Mouse (Mus musculus): Measurements from ENCODE around the gene Fbxo7. TPM values are rescaled to one million over a fixed set of nuclear protein-coding genes. Genes with fewer than 3 reads are reported as not detected.

Fbxo7 gene
- polyA plus RNA-seq, 1 experiment from 2014 or later = 52.2 TPM

DNA sequence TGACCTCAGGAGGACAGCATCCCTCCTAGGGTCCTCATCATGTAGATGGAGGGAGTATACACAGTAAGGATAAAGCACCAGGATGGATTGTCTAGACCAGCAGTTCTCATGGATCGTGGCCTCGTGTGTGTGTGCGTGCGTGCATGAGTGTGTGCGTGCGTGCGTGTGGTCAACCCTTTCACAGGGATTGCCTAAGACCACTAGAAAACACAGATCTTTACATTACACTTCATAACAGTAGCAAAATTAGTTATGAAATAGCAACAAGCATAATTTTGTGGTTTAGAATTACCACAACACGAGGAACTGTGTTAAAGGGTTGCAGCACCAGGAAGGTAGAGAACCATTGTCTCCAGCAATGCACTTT, 41.2 kb downstream of the Fbxo7 start:
- no peak for DNase-seq (ENCODE audit: low spot score)
- Histone ChIP-seq H3K27me3 (replicated peaks; ENCODE audit: control insufficient read depth, insufficient read depth, low read length) (no peaks in the 10 kb centered on the region), H3K9me3 (ENCODE audit: control insufficient read depth, low read length) (peaks cover 2% of the 10 kb centered on the region; the same call in 1 of the 2 replicates), H3K36me3 (ENCODE audit: control insufficient read depth, insufficient read depth, low read length) (no peaks in the 10 kb centered on the region), H3K4me1 (replicated peaks; ENCODE audit: control insufficient read depth, insufficient read depth, low read length) (no peaks in the 10 kb centered on the region), H3K9ac (ENCODE audit: low read depth, low read length) (no peak overlapping the region), H3K27ac (ENCODE audit: low read depth, low read length) (no peak overlapping the region), H3K4me2 (no peak overlapping the region), H3K4me3 (ENCODE audit: low read depth, low read length) (no peak overlapping the region)
- no peak for ATAC-seq (replicated peaks; ENCODE audit: low FRiP score)
- WGBS = 95% methylated on average over 8 of the region's 8 CpGs

DNA sequence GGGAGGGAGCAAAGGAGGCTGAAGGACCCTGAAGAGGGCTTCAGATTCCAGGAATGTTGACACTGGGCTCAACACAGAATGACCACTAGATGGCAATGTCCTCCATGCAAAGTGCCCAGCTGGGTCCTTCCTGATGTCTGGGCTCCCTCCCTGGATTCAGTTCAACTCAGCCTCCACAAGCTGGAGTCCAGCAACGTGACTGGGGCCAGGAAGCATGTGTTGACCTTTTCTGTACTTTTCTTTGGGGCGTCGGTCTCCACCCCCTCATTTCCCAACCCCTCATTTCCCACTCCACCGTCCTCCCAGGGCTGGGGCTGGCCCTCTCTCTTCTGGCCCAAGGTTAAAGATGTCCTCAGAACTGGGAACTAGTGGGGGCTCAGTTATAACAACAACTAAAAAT, 43.2 kb downstream of the Fbxo7 start:
- peaks cover 2% of the 10 kb centered on the region; the same call in 1 of the 2 replicates for H3K9me3 ChIP-seq (ENCODE audit: control insufficient read depth, low read length)
- 11% methylated on average over 4 of the region's 4 CpGs for WGBS
- ATAC-seq (replicated peaks; ENCODE audit: low FRiP score) (peak; percentile 59; the same call in 1 of the 2 replicates), DNase-seq (ENCODE audit: low spot score) (peak; percentile 42)
- no peaks in the 10 kb centered on the region for H3K36me3 ChIP-seq (ENCODE audit: control insufficient read depth, insufficient read depth, low read length)
- no peak overlapping the region for H3K4me3 ChIP-seq (ENCODE audit: low read depth, low read length)
- no peaks in the 10 kb centered on the region for H3K4me1 ChIP-seq (replicated peaks; ENCODE audit: control insufficient read depth, insufficient read depth, low read length)
- H3K9ac ChIP-seq (ENCODE audit: low read depth, low read length) = no peak overlapping the region
- H3K4me2 ChIP-seq = no peak overlapping the region
- H3K27me3 ChIP-seq (replicated peaks; ENCODE audit: control insufficient read depth, insufficient read depth, low read length) = no peaks in the 10 kb centered on the region
- no peak overlapping the region for H3K27ac ChIP-seq (ENCODE audit: low read depth, low read length)

DNA sequence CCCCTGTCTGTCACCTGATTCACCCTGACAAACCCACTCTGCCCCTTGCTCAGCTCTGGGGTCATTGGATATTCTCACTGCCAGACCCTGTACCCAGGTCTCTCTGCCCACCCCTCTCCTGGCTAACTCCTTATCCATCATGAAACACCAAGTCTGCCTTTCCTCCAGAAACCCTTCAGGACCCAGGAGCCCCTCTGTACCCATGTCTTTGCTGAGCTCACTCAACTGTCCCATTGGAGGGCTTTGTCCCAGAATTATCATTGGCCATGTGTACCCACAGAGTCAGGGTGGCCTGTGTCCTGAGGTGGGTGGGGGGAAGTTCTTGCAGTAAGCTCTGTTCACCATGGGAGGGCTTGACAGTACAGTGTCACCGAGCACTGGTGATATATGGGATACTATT, 43.9 kb downstream of the Fbxo7 start:
- Histone ChIP-seq H3K9me3 (ENCODE audit: control insufficient read depth, low read length) (peaks cover 2% of the 10 kb centered on the region; the same call in 1 of the 2 replicates), H3K36me3 (ENCODE audit: control insufficient read depth, insufficient read depth, low read length) (no peaks in the 10 kb centered on the region), H3K4me3 (ENCODE audit: low read depth, low read length) (no peak overlapping the region), H3K27me3 (replicated peaks; ENCODE audit: control insufficient read depth, insufficient read depth, low read length) (no peaks in the 10 kb centered on the region), H3K4me2 (no peak overlapping the region), H3K9ac (ENCODE audit: low read depth, low read length) (no peak overlapping the region), H3K4me1 (replicated peaks; ENCODE audit: control insufficient read depth, insufficient read depth, low read length) (no peaks in the 10 kb centered on the region), H3K27ac (ENCODE audit: low read depth, low read length) (no peak overlapping the region)
- DNase-seq (ENCODE audit: low spot score) (no peak), ATAC-seq (replicated peaks; ENCODE audit: low FRiP score) (peak; percentile 16; the same call in 1 of the 2 replicates)
- WGBS = 75% methylated on average over 1 of the region's 1 CpGs

DNA sequence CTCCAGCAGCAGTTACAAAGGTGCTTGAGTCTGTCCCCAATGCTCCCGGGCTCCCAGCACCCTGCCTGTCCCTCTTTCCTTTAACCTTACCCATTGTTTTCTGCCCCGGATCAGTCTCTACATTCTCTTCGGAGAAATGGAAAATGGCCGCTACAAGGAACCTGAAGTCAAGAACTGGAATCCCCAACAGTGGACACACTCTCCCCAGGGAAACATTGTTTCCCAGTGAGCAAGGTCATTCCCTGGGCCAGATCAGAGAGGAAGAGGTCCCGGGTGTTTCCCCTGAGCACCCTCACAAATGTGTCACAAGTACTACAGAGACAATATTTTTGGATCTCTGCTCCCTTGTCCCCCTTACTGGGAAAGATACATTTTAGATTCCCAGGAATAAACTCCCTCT, 44.9 kb downstream of the Fbxo7 start:
- H3K27ac ChIP-seq (ENCODE audit: low read depth, low read length) = no peak overlapping the region
- H3K36me3 ChIP-seq (ENCODE audit: control insufficient read depth, insufficient read depth, low read length) = no peaks in the 10 kb centered on the region
- H3K4me3 ChIP-seq (ENCODE audit: low read depth, low read length) = no peak overlapping the region
- no peak for DNase-seq (ENCODE audit: low spot score)
- no peaks in the 10 kb centered on the region for H3K27me3 ChIP-seq (replicated peaks; ENCODE audit: control insufficient read depth, insufficient read depth, low read length)
- H3K9ac ChIP-seq (ENCODE audit: low read depth, low read length) = no peak overlapping the region
- no peak overlapping the region for H3K4me2 ChIP-seq
- peaks cover 2% of the 10 kb centered on the region; the same call in 1 of the 2 replicates for H3K9me3 ChIP-seq (ENCODE audit: control insufficient read depth, low read length)
- no peaks in the 10 kb centered on the region for H3K4me1 ChIP-seq (replicated peaks; ENCODE audit: control insufficient read depth, insufficient read depth, low read length)
- no peak for ATAC-seq (replicated peaks; ENCODE audit: low FRiP score)
- 75% methylated on average over 5 of the region's 5 CpGs for WGBS

DNA sequence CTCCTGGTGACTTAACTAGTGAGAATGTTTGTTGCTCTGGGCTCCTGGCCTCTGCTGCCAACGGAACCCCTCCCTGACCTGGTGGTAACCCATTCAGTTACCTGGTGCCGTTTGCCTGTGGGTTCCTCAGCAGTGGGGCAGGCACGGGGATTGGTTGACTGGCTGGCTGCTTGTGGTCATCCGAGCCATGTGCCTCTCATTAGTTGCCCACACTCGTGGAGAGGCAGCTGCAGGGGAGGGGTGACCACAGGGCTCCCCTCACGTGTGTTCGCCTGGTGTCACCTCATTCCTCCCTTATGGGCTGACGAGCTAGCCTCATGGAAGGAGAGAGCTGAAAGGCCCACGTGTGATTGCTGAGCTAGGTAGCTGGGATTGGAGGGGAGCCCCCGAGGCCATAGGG, 46.1 kb downstream of the Fbxo7 start:
- Histone ChIP-seq H3K4me3 (ENCODE audit: low read depth, low read length) (no peak overlapping the region), H3K4me1 (replicated peaks; ENCODE audit: control insufficient read depth, insufficient read depth, low read length) (no peaks in the 10 kb centered on the region), H3K4me2 (no peak overlapping the region), H3K9ac (ENCODE audit: low read depth, low read length) (no peak overlapping the region), H3K9me3 (ENCODE audit: control insufficient read depth, low read length) (no peaks in the 10 kb centered on the region), H3K36me3 (ENCODE audit: control insufficient read depth, insufficient read depth, low read length) (no peaks in the 10 kb centered on the region), H3K27ac (ENCODE audit: low read depth, low read length) (no peak overlapping the region), H3K27me3 (replicated peaks; ENCODE audit: control insufficient read depth, insufficient read depth, low read length) (no peaks in the 10 kb centered on the region)
- 64% methylated on average over 10 of the region's 10 CpGs for WGBS
- no peak for DNase-seq (ENCODE audit: low spot score)
- no peak for ATAC-seq (replicated peaks; ENCODE audit: low FRiP score)

DNA sequence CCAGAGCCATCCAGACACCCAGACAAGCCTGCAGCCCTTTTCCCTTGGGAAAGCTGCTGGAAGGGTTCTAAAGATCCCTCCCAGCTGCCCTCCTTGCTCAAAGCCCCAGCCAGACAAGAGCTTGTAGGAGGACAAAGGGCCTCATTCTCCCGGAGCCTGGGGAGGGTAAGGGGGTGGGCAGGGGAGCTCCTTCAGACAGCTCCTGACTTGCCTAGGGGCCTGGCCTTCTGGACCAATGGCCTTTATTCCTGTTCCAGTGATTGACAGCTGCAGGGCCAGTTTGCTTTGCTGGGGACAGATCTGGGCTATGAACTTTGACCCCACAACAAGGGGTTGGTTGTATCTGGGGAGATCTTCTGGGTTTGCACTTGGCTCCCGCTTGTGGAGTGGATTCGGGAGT, 47.6 kb downstream of the Fbxo7 start:
- ATAC-seq (replicated peaks; ENCODE audit: low FRiP score) = no peak
- H3K9ac ChIP-seq (ENCODE audit: low read depth, low read length) = no peak overlapping the region
- H3K27me3 ChIP-seq (replicated peaks; ENCODE audit: control insufficient read depth, insufficient read depth, low read length) = no peaks in the 10 kb centered on the region
- 71% methylated on average over 3 of the region's 3 CpGs for WGBS
- H3K36me3 ChIP-seq (ENCODE audit: control insufficient read depth, insufficient read depth, low read length) = no peaks in the 10 kb centered on the region
- H3K4me3 ChIP-seq (ENCODE audit: low read depth, low read length) = no peak overlapping the region
- DNase-seq (ENCODE audit: low spot score) = no peak
- H3K9me3 ChIP-seq (ENCODE audit: control insufficient read depth, low read length) = no peaks in the 10 kb centered on the region
- H3K4me1 ChIP-seq (replicated peaks; ENCODE audit: control insufficient read depth, insufficient read depth, low read length) = no peaks in the 10 kb centered on the region
- no peak overlapping the region for H3K27ac ChIP-seq (ENCODE audit: low read depth, low read length)
- H3K4me2 ChIP-seq = no peak overlapping the region

DNA sequence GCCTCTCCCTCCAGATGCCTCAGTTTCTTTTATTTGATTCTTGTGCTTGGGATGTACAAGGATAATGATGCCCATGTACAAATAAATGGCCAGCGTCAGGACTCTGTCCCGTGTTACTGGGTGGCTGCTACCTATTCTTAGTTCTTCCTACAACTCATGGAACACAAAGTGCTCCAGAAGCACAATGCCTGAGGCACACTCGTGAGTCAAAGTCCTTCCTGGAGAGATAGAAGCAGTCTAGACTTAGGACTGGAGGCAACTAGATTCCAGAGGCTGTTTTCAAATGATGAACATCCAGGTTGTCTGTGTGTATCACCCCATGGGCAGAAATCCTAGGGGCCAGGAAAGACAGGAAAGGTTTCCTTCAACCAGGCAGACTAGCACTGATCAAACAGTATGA, 49.0 kb downstream of the Fbxo7 start:
- Histone ChIP-seq H3K27me3 (replicated peaks; ENCODE audit: control insufficient read depth, insufficient read depth, low read length) (no peaks in the 10 kb centered on the region), H3K4me2 (no peak overlapping the region), H3K4me3 (ENCODE audit: low read depth, low read length) (no peak overlapping the region), H3K9me3 (ENCODE audit: control insufficient read depth, low read length) (no peaks in the 10 kb centered on the region), H3K27ac (ENCODE audit: low read depth, low read length) (no peak overlapping the region), H3K9ac (ENCODE audit: low read depth, low read length) (no peak overlapping the region), H3K4me1 (replicated peaks; ENCODE audit: control insufficient read depth, insufficient read depth, low read length) (no peaks in the 10 kb centered on the region), H3K36me3 (ENCODE audit: control insufficient read depth, insufficient read depth, low read length) (no peaks in the 10 kb centered on the region)
- WGBS = 79% methylated on average over 3 of the region's 3 CpGs
- DNase-seq (ENCODE audit: low spot score) (no peak), ATAC-seq (replicated peaks; ENCODE audit: low FRiP score) (no peak)

DNA sequence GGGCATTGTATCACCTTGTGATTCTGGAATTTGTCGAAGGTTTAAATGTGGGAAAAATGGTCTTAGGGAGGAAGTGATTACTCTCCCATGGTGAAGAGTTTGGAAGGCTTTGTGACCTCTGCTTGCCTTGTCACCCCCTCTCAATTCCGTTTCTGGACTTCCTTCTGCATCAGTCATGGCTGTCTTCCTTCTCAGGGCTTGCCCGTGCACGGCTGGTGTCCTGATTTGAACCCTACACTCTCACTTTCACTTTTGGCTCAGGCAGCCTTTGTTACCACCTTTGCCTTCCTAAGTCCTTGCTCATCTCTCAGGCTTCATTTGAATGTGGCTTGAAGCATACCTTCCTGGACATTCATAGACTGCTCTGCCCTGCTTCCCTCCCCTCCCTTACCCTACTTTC, 52.4 kb downstream of the Fbxo7 start:
- no peak for ATAC-seq (replicated peaks; ENCODE audit: low FRiP score)
- Histone ChIP-seq H3K4me3 (ENCODE audit: low read depth, low read length) (no peak overlapping the region), H3K27ac (ENCODE audit: low read depth, low read length) (no peak overlapping the region), H3K4me2 (no peak overlapping the region), H3K4me1 (replicated peaks; ENCODE audit: control insufficient read depth, insufficient read depth, low read length) (no peaks in the 10 kb centered on the region), H3K27me3 (replicated peaks; ENCODE audit: control insufficient read depth, insufficient read depth, low read length) (0 out of 2 replicates have a peak, but pooled peaks cover 3% of the 10 kb centered on the region), H3K9ac (ENCODE audit: low read depth, low read length) (no peak overlapping the region), H3K9me3 (ENCODE audit: control insufficient read depth, low read length) (no peaks in the 10 kb centered on the region), H3K36me3 (ENCODE audit: control insufficient read depth, insufficient read depth, low read length) (no peaks in the 10 kb centered on the region)
- DNase-seq (ENCODE audit: low spot score) = no peak
- 76% methylated on average over 4 of the region's 4 CpGs for WGBS

DNA sequence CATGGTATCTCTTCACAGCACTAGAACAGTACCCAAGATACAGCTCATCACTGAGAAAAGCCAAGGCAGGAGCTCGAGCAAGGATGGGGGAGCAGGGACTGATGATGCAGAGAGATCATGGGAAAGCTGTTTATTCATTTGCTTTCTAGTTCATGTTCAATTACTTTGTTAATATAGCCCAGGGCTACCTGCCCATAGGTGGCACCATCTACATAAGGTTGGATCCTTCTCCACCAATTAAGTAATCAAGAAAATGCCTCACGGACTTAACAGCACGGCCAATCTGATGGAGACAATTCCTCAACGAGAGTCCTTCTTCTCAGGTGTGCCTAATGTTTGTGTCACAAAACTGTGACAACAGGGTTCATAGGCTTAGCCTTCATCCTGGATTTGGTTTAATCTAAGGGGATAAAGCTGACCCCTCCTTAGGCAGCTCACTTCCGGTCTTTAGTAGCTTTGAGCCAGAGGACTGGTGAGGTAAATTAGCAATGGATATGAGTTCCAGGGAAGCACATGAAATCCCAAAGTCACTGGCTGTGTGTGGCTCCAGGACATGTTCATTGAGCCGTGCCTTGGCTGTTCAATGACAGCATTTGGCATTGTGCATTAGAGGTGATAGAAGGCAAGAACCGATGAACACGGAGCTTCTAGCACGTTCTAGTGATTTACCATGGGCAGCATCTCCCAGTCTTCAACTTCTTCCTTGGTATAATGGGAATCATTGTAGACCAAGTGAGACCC, 53.4 kb downstream of the Fbxo7 start:
- no peak for DNase-seq (ENCODE audit: low spot score)
- no peak overlapping the region for H3K4me3 ChIP-seq (ENCODE audit: low read depth, low read length)

More for the DNA sequence above, 53.4 kb downstream of the Fbxo7 start:
- H3K27me3 ChIP-seq (replicated peaks; ENCODE audit: control insufficient read depth, insufficient read depth, low read length) = 0 out of 2 replicates have a peak, but pooled peaks cover 3% of the 10 kb centered on the region
- no peak overlapping the region for H3K4me2 ChIP-seq
- no peaks in the 10 kb centered on the region for H3K4me1 ChIP-seq (replicated peaks; ENCODE audit: control insufficient read depth, insufficient read depth, low read length)
- no peak overlapping the region for H3K27ac ChIP-seq (ENCODE audit: low read depth, low read length)
- no peak overlapping the region for H3K9ac ChIP-seq (ENCODE audit: low read depth, low read length)
- 79% methylated on average over 9 of the region's 9 CpGs for WGBS
- no peaks in the 10 kb centered on the region for H3K9me3 ChIP-seq (ENCODE audit: control insufficient read depth, low read length)
- no peaks in the 10 kb centered on the region for H3K36me3 ChIP-seq (ENCODE audit: control insufficient read depth, insufficient read depth, low read length)
- no peak for ATAC-seq (replicated peaks; ENCODE audit: low FRiP score)

Data from liver, embryonic 11.5 days (tissue).